Mouse (Mus musculus) ES-E14 (cell line): ENCODE data around the gene Gtf3c1. TPM values are rescaled to one million over a fixed set of nuclear protein-coding genes. Genes with fewer than 3 reads are reported as not detected.

Experiments
- DNase-seq: peaks from one replicate; pipeline ENCODE4 v3.0.0-alpha.2; 2013; ENCODE audit warnings: low read depth, low spot score
- H3K27ac ChIP-seq: 2 replicates; pipeline ENCODE4 v1.5.1; 2012; ENCODE audit warnings: low read depth, mild to moderate bottlenecking, low read length, moderate library complexity, mixed read lengths; ENCODE audit not compliant: poor library complexity, insufficient read depth, severe bottlenecking
- H3K36me3 ChIP-seq: 2 replicates; pipeline ENCODE4 v1.6.1; 2012; ENCODE audit warnings: mild to moderate bottlenecking, low read length, moderate library complexity, mixed read lengths; ENCODE audit not compliant: control insufficient read depth, poor library complexity, insufficient read depth, severe bottlenecking
- H3K4me1 ChIP-seq, 2 experiments: fragments of 150-350 bp in 1 of 2; sonication (generic) in 1 of 2; 2 replicates each; pipeline ENCODE4 v1.6.1; 2012; ENCODE audit warnings: low read length in 2 of 2, mild to moderate bottlenecking in 1 of 2, mixed read lengths in 1 of 2; ENCODE audit not compliant: control insufficient read depth in 2 of 2, insufficient read depth in 2 of 2, poor library complexity in 1 of 2
- H3K4me3 ChIP-seq, 2 experiments: fragments of 150-350 bp in 1 of 2; sonication (generic) in 1 of 2; 2 replicates each; pipeline ENCODE4 v1.5.1; 2012; ENCODE audit warnings: low read length in 2 of 2, low read depth in 1 of 2, mild to moderate bottlenecking in 1 of 2, mixed read lengths in 1 of 2; ENCODE audit not compliant: insufficient read depth in 1 of 2, poor library complexity in 1 of 2, severe bottlenecking in 1 of 2
- H3K9ac ChIP-seq: 2 replicates; pipeline ENCODE4 v1.6.1; 2012; ENCODE audit warnings: low read depth, mild to moderate bottlenecking, low read length, mixed read lengths; ENCODE audit not compliant: poor library complexity, insufficient read depth, severe bottlenecking
- H3K9me3 ChIP-seq: fragments of 150-350 bp; sonication (generic); 2 replicates; pipeline ENCODE4 v1.6.1; 2012; ENCODE audit warnings: low read depth, mild to moderate bottlenecking, low read length; ENCODE audit not compliant: control insufficient read depth, insufficient read depth
- CHD2 ChIP-seq: IDR thresholded peaks from 2 replicates; pipeline ENCODE4 v1.6.1; 2014; ENCODE audit warnings: mild to moderate bottlenecking, low read depth, low read length, inconsistent platforms
- HCFC1 ChIP-seq: IDR thresholded peaks from 2 replicates; pipeline ENCODE4 v1.6.1; 2012; ENCODE audit warnings: low read length, inconsistent platforms, borderline replicate concordance; ENCODE audit not compliant: insufficient read depth
- MAFK ChIP-seq: IDR thresholded peaks from 2 replicates; pipeline ENCODE4 v1.6.1; 2014; ENCODE audit warnings: mild to moderate bottlenecking, low read depth, low read length, inconsistent platforms; ENCODE audit not compliant: insufficient read depth
- ZC3H11A ChIP-seq: IDR thresholded peaks from 2 replicates; pipeline ENCODE4 v1.6.1; 2012; ENCODE audit warnings: low read depth, mild to moderate bottlenecking, inconsistent platforms, low read length, borderline replicate concordance
- ZNF384 ChIP-seq: IDR thresholded peaks from 2 replicates; pipeline ENCODE4 v1.6.1; 2012; ENCODE audit warnings: low read depth, low read length, inconsistent platforms
- in situ Hi-C, 2 experiments: fragments of 600-800 bp; cut with MboI; formaldehyde crosslinking; loops; one replicate each; pipeline ENCODE4 v1.15.1; 2025; ENCODE audit warnings: low sequenced_read_pairs in 2 of 2, inconsistent platforms in 1 of 2; ENCODE audit not compliant: unreplicated experiment in 2 of 2
- total RNA-seq: library from RNA; depleted of rRNA; stranded (reverse); fragments of 300-350 nt; gene quantifications from 2 replicates; pipeline ENCODE4 v1.2.3, GENCODE M21; 2012

Gene Gtf3c1
- total RNA-seq, 1 experiment = 83.5 TPM

GRCm38 (mm10) chr7:125637220-125638140 lies 70.1 kb downstream of the Gtf3c1 start:
- H3K4me1 ChIP-seq = no peaks in the 10 kb centered on the region
- no peak for TF ChIP-seq HCFC1
- no peak for TF ChIP-seq MAFK
- no peak for TF ChIP-seq ZC3H11A
- TF ChIP-seq ZNF384 = no peak
- no peak for TF ChIP-seq CHD2
- in situ Hi-C loops = no loop called here
- H3K9me3 ChIP-seq = no peaks in the 10 kb centered on the region
- H3K36me3 ChIP-seq = peaks cover 24% of the 10 kb centered on the region
- H3K4me3 ChIP-seq = no peak overlapping the region
- H3K9ac ChIP-seq = no peak overlapping the region
- DNase-seq = no peak
- H3K27ac ChIP-seq = no peak overlapping the region

DNA sequence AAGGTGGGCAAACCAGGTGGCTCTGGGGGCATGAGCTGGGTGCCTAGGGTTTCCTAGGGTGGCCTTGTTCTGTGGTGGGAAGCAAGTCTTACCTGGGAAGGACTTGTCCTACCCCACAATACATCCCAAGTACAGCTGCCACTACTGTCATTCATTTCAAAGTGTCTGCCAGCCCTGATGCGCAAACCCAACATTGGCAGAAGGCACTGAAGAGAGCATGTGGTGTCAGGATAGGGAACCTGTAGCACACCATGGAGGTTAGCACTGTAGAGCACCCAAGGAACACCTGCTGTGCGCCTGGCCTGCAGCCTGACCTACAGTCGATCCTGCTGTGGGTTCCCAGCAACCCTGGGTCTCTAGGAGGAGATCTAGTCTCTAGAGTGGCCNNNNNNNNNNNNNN lies 76.6 kb downstream of the Gtf3c1 start:
- no peak for DNase-seq
- H3K4me1 ChIP-seq = no peaks in the 10 kb centered on the region
- H3K9ac ChIP-seq = no peak overlapping the region
- H3K4me3 ChIP-seq = no peak overlapping the region
- H3K36me3 ChIP-seq = no peaks in the 10 kb centered on the region
- in situ Hi-C loops = no loop called here
- no peaks in the 10 kb centered on the region for H3K9me3 ChIP-seq
- no peak overlapping the region for H3K27ac ChIP-seq
- no peak for TF ChIP-seq CHD2
- no peak for TF ChIP-seq ZNF384
- TF ChIP-seq MAFK = no peak
- TF ChIP-seq HCFC1 = no peak
- no peak for TF ChIP-seq ZC3H11A

DNA sequence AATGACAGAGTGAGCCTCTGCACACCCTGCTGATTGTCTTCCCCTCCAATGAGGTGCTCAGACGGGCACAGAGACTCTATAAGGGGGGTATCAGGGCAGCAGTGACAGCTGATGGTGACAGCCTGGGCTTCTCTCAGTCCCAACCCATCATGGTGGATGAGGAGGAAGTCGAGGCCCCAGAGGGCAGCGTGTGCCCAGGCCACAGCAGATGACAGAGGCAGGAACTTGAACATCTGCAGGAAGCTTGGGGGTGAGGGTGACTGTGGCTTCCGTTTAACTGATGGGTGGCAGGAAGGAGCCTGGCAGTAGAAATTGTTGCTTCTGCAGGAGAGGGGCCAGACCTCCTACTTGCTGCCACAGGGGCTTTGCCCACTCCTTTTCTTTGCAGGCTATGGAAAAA lies 77.3 kb downstream of the Gtf3c1 start:
- no peak for DNase-seq
- Histone ChIP-seq H3K4me1 (no peaks in the 10 kb centered on the region), H3K36me3 (no peaks in the 10 kb centered on the region), H3K9ac (no peak overlapping the region), H3K4me3 (no peak overlapping the region), H3K27ac (no peak overlapping the region), H3K9me3 (no peaks in the 10 kb centered on the region)
- in situ Hi-C loops = no loop called here
- TF ChIP-seq CHD2 (no peak), ZC3H11A (no peak), HCFC1 (no peak), MAFK (no peak), ZNF384 (no peak)

DNA sequence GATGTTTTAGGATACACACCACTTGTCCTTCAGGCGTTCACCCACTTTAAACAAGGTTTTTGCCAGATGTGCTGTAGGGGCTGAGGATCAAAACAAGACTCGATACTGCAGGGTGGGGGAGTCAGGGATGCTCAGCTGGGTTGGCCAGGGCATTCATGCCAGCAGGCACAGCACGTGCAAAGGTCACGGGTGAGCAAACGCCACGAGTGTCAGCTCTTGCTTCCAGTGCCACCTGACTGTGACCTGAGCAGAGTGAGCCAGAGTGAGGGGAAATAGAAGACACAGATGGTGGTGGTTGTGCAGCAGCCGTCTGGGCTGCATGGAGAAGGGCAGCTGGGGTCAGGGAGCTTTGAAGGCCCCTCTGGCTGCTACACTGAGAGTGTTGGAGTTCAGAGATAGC lies 81.8 kb downstream of the Gtf3c1 start:
- no peaks in the 10 kb centered on the region for H3K9me3 ChIP-seq
- no peak overlapping the region for H3K4me3 ChIP-seq
- no peak for DNase-seq
- H3K36me3 ChIP-seq = no peaks in the 10 kb centered on the region
- H3K4me1 ChIP-seq = no peaks in the 10 kb centered on the region
- H3K27ac ChIP-seq = no peak overlapping the region
- in situ Hi-C loops = no loop called here
- TF ChIP-seq ZNF384 (no peak), HCFC1 (no peak), MAFK (no peak), ZC3H11A (no peak), CHD2 (no peak)
- H3K9ac ChIP-seq = no peak overlapping the region

DNA sequence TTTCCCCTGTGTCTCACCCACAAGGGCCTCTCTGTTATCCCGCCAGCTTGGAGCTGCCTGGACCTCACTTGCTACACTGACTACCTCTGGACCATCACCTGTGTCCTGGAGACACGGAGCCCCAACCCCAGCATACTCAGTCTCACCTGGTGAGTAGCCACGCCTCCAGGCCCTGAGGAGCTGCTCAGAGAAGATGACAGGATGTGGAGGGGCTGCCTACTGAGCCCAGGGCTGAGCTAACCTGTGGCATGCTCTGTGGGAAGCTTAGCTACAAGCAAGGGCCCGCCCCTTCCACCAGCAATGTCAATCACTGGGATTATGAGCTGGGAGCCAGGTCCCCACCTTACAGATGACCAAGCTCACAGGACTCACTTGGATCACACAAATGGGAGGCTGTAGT lies 82.4 kb downstream of the Gtf3c1 start:
- H3K27ac ChIP-seq = no peak overlapping the region
- no peak overlapping the region for H3K9ac ChIP-seq
- H3K4me3 ChIP-seq = no peak overlapping the region
- DNase-seq = no peak
- TF ChIP-seq ZNF384 (no peak), MAFK (no peak), HCFC1 (no peak), CHD2 (no peak), ZC3H11A (no peak)
- H3K36me3 ChIP-seq = no peaks in the 10 kb centered on the region
- H3K4me1 ChIP-seq = no peaks in the 10 kb centered on the region
- in situ Hi-C loops = no loop called here
- no peaks in the 10 kb centered on the region for H3K9me3 ChIP-seq
